Mouse (Mus musculus): ENCODE data around the gene BC030867. TPM values are rescaled to one million over a fixed set of nuclear protein-coding genes. Genes with fewer than 3 reads are reported as not detected.
"Not testable (repeated sequence)": the region's sequence is repeated elsewhere in the genome, so short reads cannot be mapped to it uniquely, and the experiment has no call there.

The BC030867 gene
- total RNA-seq, 2 experiments from 2014 or later = 0.76 to 0.79 TPM

GRCm38 (mm10) chr11:102249351-102250090 is 839 bp downstream of the BC030867 start:
- no peak for DNase-seq (ENCODE audit: low spot score in 2 of 2)

DNA sequence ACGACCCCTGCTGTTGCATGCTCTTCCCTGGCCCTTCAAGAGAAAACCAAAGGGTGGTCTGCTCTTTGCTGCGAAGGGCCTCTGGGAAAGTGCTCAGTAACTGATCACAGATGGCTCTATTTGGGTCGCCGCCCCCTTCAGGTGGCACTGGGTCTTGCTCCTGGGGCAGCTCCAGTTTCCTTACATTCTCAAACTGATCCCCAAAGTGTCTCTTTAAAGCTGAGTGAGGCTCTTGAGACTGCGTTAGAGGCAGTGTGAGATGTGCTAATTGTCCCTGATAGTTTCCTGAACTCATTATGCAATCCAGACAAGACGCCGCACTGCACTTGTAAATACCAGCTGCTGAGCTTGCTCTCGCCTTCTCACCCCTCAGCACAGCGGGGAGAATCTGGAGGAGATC is 8.8 kb downstream of the BC030867 start:
- DNase-seq (ENCODE audit: low spot score in 2 of 2) = no peak

DNA sequence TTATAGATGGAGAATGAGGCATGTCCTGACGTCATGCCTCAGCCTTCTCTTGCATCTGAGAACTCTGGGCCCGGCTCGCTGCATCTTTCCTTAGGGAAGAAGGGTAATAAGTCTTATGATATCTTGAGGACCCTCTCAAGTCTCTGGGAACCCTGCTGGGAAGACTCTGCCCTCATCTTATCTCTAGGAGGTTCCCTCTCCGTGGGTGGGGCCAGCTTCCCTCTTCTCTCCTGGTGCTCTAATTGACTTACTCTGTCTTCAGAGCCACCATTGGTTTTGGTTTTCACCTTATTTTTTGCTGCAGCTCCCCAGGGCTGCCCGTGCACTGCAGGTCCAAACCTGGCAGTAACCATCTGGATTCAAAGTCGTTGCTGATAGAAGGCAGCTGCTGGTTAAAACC is 9.4 kb downstream of the BC030867 start:
- DNase-seq (ENCODE audit: low spot score in 2 of 2) = no peak

- DNase-seq (ENCODE audit: low spot score in 2 of 2) = no peak
Observed at GRCm38 (mm10) chr11:102258521-102258920, 9.8 kb downstream of the BC030867 start.

GRCm38 (mm10) chr11:102263211-102263610 is 14.5 kb downstream of the BC030867 start:
- no peak for DNase-seq (ENCODE audit: low spot score in 2 of 2)

- no peak for DNase-seq (ENCODE audit: low spot score in 2 of 2)
Observed at GRCm38 (mm10) chr11:102265816-102266215, 17.1 kb downstream of the BC030867 start.

- no peak for DNase-seq (ENCODE audit: low spot score in 2 of 2)
Observed at GRCm38 (mm10) chr11:102266631-102267355, 18.1 kb downstream of the BC030867 start.

GRCm38 (mm10) chr11:102267480-102267879 is 18.8 kb downstream of the BC030867 start:
- DNase-seq (ENCODE audit: low spot score in 2 of 2) = peak in 1 of 2 experiments; percentile 78

- DNase-seq (ENCODE audit: low spot score in 2 of 2) = no peak
Observed at GRCm38 (mm10) chr11:102268520-102269244, 20.0 kb downstream of the BC030867 start, which contains the start of gene Asb16. Gene Asb16 (plus strand): TSS chr11:102268743.

DNA sequence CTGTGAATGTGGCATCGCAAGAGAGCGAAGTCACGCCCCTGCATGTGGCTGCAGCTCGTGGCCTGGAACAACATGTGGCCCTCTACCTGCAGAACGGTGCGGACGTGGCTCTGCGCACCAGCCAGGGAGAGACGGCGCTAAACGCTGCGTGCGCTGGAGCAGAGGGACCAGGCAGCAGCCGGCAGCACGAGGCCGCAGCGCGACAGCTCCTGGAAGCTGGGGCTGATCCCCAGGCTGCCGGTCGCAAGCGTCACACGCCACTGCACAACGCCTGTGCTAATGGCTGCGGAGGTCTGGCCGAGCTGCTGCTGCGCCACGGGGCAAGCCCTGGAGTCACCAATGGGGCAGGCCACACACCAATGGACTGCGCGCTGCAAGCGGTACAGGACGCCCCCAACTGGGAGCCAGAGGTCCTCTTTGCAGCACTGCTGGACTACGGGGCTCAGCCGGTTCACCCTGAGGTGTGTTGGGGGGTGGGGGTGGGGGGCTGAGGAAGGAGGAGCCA is 27.8 kb downstream of the BC030867 start:
- DNase-seq (ENCODE audit: low spot score in 2 of 2) = no peak

GRCm38 (mm10) chr11:102277754-102278153 is 29.1 kb downstream of the BC030867 start:
- DNase-seq (ENCODE audit: low spot score in 2 of 2) = no peak

GRCm38 (mm10) chr11:102279595-102279994 is 30.9 kb downstream of the BC030867 start:
- no peak for DNase-seq (ENCODE audit: low spot score in 2 of 2)

- DNase-seq (ENCODE audit: low spot score in 2 of 2) = not testable (repeated sequence)
Observed at GRCm38 (mm10) chr11:102280267-102280666, 31.6 kb downstream of the BC030867 start.

GRCm38 (mm10) chr11:102283922-102284321 is 35.2 kb downstream of the BC030867 start:
- no peak for DNase-seq (ENCODE audit: low spot score in 2 of 2)

DNA sequence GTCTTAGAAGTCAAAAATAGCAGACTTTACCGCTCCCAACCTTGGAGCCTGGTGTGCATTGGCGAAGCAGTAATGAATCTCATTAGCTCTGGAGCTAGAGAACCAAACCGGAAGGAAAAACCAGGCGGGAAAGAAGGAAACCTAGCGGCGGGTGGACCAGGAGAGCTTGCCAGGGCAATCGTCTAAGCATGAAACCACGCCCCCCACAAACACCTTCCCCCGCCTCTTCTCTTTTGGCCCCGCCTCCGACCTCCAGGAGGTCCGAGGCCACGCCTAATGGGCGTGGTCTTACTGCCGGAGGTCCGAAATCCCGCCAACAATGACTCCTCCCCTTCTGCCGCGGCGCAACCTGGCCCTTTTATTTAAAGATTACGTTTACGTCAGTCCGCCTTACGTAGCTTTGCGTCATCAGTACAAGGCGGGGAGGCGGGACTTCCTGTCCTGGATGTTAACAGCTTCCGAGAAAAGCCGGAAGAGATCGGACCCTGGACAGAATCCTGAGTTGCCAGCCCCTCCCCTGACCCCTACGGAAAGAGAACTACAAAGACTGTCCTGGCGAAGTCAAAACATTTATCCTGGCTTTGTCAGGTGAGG is 35.9 kb downstream of the BC030867 start, which contains the start of gene Tmub2:
TSS of gene Tmub2 (plus strand) at position 431 of the 594 bp plus-strand sequence.
- peak; percentile 93 to 97 for DNase-seq (ENCODE audit: low spot score in 2 of 2)

DNA sequence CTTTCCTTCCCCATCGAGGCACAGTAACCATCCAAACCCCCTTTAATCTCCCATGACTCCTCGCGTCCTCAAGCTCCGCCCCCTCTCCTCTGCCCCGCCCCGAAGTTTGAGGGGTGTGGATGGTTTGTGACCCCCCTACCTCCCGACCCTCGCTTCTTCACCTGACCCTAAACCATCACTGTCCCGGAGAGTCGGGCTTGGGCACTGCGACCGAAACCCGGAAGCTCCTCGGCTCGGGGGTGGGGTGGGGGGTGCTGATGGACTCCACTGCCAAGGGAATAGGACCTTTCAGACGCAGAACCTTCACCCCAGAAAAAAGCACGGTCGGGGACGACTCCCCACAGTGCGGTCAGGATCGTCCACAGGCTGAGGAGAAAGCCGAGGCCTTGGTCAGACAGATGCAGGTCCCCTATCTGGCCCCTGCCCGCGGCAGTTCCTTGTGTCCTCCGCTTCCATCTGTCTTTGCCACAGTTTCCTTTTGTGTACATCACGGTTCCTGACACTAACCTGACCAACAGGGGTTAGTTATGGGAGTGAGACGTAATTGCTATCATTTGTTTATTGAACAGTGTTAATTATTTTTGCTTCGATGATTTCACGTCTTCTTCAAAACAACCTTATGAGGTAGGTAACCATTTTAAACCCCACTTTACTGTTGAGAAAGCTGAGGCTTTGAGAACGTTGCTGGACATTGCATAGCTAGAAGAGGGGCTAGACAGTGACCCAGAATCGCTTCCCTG is 36.6 kb downstream of the BC030867 start:
- DNase-seq (ENCODE audit: low spot score in 2 of 2) = no peak

- DNase-seq (ENCODE audit: low spot score in 2 of 2) = no peak
Observed at GRCm38 (mm10) chr11:102287485-102287884, 38.8 kb downstream of the BC030867 start.

- DNase-seq (ENCODE audit: low spot score in 2 of 2) = no peak
Observed at GRCm38 (mm10) chr11:102288027-102288804, 39.5 kb downstream of the BC030867 start.

GRCm38 (mm10) chr11:102288913-102289312 is 40.2 kb downstream of the BC030867 start:
- DNase-seq (ENCODE audit: low spot score in 2 of 2) = no peak
